Mouse (Mus musculus): ENCODE measurements around the gene Cacybp. TPM values are rescaled to one million over a fixed set of nuclear protein-coding genes. Genes with fewer than 3 reads are reported as not detected.

The Cacybp gene
- polyA plus RNA-seq, 1 experiment from 2014 or later = 342 TPM

Other genes with a start within 250 kb of the Cacybp start
- 1.9 and 2.8 TPM in 2 replicates for gene 4930523C07Rik, start 168.5 kb downstream of the Cacybp start, polyA plus RNA-seq (2014; fragmentation: Nextera tagmentation; extraction: Ambion mirVana)
- gene Tnn, start 59.3 kb downstream of the Cacybp start, polyA plus RNA-seq (2014; fragmentation: Nextera tagmentation; extraction: Ambion mirVana) = not detected in 2 replicates
- gene Mrps14, start 17.7 kb downstream of the Cacybp start, polyA plus RNA-seq (2014; fragmentation: Nextera tagmentation; extraction: Ambion mirVana) = 254 and 258 TPM in 2 replicates